Mouse (Mus musculus): ENCODE measurements around the gene Pxylp1.

The Pxylp1 gene

GRCm38 (mm10) chr9:96861092-96861487 is 31.4 kb downstream of the Pxylp1 start:
- no peak for DNase-seq (ENCODE audit: low read depth, low spot score)

DNA sequence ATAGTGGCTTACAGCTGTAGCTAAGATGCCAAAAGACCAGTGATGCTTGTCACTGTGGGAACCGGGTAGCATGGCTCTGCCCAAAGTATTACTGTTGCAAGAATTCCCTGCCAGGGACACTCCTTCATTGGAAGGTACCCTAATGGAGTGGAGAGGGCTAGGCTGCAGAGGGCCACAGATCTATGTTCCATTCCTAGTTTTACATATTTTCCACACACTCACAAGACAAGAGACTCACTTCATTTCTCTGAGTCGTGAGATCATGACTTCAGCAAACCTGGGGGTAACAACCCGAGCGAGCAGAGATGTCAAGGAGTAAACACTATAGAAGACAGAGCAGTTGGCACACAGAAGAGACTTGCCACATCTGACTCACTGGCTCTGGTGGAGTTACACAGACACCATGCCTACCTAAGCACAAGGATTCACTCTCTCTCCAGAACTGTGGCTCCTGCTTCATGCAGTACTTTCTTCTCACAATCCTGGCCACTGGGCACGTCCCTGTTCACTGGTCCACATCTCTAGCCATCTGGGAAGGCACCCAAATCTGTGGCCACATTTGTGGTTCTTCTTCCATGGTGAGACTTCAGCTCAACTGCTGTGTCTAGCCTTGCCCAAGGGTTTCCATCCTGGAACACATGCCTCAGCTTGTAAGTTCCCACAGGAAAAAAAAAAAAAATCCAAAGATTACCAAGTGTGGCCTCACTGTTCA is 31.9 kb downstream of the Pxylp1 start:
- DNase-seq (ENCODE audit: low read depth, low spot score) = no peak

GRCm38 (mm10) chr9:96859027-96859426 is 33.4 kb downstream of the Pxylp1 start:
- DNase-seq (ENCODE audit: low read depth, low spot score) = no peak

DNA sequence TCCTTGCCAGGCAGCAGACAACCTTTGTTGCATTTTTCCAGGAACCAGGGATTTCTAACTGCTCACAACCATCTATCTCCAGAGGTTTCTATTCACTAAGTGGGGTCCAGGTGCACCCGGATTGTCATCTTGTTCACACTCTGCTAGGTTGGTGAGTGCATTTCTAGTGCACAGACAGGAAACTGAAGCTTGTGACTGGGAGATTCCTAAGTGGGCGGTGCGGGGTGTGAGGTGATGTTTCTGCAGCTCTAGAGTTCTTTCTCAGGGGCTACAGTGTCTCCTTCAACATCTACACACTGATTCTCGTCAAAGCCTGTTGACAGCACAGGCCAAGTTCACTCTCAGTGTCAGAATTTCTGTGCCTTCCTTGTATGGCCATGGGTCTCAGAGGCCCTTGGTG is 34.6 kb downstream of the Pxylp1 start:
- no peak for DNase-seq (ENCODE audit: low read depth, low spot score)

DNA sequence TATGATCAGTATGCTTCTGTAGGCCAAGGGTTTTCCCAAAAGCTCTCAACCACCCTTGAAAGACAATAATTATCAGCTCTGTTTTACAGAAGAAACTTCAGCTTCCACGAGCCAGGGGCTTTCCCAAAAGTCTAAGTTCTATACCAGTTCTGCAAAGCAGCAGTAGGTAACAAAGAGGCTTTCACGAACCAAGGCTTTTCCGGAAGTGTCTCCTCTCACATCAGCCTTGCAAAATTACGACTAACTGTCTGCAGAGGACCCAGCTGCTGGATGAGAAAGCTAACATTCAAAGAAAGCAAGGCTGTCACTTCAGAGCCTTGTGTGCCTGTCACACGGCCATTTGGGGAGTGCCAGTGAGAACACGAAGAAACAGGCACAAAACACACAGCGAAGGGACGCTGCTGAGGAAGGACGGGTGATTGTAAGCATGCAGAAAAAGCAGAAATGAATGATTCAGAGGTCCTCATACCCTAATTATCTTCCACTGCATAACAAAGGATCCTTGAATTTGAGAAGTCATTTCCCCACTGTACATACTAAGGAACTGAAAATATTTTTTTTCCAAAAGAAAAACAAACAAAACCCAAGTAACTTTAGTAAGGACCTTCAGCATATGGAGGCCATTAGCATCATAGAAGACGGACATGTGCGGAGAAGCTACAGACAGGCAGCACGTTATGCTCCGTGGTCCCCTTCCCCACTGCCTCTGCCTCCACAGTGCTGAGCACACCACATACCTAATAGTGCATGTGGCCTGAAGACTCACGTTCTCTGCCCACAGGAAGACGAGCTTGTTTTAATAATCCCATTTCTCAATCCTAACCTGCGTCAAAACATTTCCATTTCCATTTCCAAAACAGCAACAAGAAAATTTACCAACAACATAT is 38.9 kb downstream of the Pxylp1 start:
- DNase-seq (ENCODE audit: low read depth, low spot score) = no peak

DNA sequence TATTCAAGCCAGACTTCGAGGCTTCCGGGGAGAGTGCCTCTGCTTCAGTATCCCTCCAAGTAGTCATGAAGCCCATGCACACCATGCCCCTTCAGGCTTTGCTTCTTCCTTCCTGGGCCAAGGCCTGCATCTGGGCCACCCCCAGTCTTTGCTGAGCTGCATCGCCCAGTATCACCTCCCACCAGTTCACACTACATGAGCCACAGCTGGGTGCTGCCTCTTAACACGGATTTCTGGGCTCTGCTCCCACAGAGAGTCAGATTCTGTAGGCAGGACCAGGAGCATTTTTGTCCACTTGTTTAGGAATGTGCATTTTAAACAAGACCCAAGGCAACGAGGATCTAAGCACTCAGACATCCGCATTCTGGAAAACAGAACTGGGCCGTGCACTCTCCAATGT is 40.8 kb downstream of the Pxylp1 start:
- DNase-seq (ENCODE audit: low read depth, low spot score) = no peak

DNA sequence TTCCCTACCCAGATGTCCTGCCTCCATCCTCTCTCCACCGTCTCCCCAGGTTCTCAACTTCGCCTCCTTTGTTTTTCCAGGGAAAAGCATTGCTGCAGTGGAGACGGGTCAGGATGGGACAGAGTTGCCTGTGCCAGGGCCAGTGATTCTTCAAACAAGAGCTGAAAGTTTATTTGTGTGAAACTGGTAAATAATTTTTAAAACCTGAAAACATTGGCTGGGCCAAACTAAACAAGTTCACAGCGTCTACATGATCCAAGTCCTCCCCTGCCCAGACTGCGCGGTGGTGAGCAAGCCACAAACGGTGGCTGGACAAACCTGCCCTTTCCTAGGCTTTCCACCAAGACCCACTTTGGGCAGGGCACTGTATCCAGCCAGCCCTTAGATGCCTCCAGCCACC is 41.4 kb downstream of the Pxylp1 start:
- no peak for DNase-seq (ENCODE audit: low read depth, low spot score)

DNA sequence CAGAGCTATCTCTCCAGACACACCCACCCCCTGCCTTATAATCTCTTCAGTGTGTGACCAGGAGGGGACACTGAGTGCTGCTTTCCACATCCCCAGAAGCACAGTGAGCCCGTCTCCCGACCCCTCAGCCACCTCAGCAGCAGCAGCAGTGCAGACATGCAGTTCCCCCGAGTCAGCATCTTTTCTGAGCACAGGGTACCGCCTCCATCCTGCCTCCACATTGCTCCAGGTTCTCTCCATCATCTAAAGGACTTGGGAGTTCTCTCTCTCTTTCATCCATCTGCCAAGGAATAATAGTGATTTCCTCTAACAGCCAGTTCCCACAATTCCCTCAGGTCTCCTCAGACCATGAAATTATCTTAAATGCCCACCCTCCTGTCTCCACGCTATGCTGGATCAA is 43.5 kb downstream of the Pxylp1 start:
- DNase-seq (ENCODE audit: low read depth, low spot score) = no peak

GRCm38 (mm10) chr9:96846361-96846760 is 46.1 kb downstream of the Pxylp1 start:
- DNase-seq (ENCODE audit: low read depth, low spot score) = no peak

- no peak for DNase-seq (ENCODE audit: low read depth, low spot score)
These were observed 47.7 kb downstream of the Pxylp1 start for GRCm38 (mm10) chr9:96844798-96845209.

- no peak for DNase-seq (ENCODE audit: low read depth, low spot score)
These were observed 53.1 kb downstream of the Pxylp1 start for GRCm38 (mm10) chr9:96839376-96839775.

DNA sequence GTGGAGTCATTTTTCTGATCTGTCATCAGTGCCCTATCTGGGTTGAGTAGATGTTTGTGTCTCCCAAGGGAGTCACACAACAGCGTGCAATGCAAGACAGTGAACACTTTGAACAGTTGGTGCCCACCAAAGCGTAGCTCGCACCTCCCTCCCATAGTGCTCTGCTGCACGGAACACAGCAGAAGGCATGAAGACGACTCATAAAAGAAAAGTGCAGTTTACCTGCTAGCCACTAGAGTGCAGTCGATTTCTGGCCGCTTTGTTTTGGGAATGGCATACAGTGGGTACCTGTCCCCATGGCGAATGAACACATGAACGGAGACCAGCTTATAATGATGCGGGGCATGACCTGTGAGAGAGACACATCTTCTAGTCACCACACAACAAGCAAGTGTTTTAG is 53.6 kb downstream of the Pxylp1 start:
- DNase-seq (ENCODE audit: low read depth, low spot score) = peak; percentile 53

- DNase-seq (ENCODE audit: low read depth, low spot score) = no peak
These were observed 54.6 kb downstream of the Pxylp1 start for GRCm38 (mm10) chr9:96837781-96838420.

GRCm38 (mm10) chr9:96836984-96837383 is 55.5 kb downstream of the Pxylp1 start:
- no peak for DNase-seq (ENCODE audit: low read depth, low spot score)

GRCm38 (mm10) chr9:96835374-96835921 is 57.0 kb downstream of the Pxylp1 start:
- no peak for DNase-seq (ENCODE audit: low read depth, low spot score)

DNA sequence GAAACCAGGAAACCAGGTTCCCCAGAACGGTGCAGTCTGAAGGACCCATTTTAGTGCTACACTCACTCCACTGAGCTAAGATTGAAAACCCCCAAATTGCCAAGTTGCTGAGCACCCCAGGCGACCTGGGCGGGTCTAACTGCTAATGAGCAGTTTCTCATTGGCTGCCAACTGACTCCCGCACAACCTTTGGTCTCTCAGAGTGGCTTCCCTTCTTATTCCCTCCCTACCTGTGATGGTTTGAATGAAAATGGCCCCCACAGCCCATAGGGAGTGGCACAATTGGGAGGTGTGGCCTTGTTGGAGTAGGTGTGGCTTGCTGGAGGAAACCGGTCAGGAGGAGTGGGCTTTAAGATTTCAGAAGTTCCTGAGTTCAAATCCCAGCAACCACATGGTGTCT is 58.9 kb downstream of the Pxylp1 start:
- DNase-seq (ENCODE audit: low read depth, low spot score) = no peak

DNA sequence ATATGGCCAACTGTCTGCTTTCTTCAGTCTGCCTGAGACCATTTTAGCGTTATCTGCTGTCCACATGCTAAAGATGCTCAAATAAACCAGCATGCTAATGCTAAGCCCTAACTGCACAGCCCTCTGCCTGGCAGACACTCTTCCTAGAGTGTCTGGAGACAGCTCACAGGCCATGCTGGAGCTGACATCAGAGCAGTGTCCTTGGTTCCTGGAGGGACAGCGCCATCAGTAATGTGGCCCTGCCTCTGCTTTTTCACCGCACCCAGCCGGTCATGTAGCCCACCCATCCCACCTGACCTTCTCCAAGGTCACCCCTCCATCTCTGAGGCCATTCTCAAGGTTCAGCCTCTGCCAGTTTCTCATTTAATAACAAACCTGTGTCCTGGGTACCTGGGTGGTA is 60.0 kb downstream of the Pxylp1 start:
- DNase-seq (ENCODE audit: low read depth, low spot score) = no peak

DNA sequence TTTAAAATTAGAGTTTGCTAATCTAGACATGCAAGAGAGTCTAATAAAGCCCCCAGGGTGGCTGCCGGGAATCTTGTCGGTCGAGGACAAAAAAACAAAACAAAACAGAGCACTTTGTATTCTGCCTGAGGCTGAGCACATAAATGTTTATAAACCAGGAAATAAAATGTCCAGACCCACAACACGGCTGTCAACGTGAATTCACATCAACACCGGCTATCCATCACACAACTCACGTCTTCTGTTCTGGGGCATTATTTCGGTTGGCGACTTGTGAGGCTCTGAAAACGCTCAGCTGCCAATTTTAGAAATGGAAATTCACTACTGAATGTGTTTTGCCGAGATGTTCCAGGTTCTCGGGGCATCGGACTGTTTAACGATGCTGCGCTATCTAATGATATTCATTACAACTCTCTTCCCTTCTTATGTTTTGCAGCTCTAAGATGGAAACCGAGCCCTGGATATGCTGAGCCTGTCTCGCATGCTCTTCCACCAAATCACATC is 61.6 kb downstream of the Pxylp1 start:
- peak; percentile 31 for DNase-seq (ENCODE audit: low read depth, low spot score)

DNA sequence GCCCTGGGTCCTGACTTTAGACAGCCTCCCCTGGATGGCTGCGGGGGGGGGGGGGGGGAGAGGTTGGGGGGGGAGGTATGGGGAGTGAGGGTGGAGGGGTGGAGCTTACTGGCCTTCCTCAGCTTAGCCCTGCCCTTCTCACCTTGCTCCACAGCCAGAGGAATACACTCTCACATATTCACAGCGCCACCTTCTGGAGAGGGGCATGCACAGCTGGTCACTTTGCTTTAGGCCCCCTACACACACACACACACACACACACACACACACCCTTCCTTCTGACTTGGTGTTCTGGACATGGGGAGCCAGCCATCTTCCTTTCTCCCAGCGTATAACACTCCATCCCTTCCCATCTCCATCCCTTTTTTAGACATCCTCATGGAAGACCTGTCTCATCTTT is 62.8 kb downstream of the Pxylp1 start:
- no peak for DNase-seq (ENCODE audit: low read depth, low spot score)

DNA sequence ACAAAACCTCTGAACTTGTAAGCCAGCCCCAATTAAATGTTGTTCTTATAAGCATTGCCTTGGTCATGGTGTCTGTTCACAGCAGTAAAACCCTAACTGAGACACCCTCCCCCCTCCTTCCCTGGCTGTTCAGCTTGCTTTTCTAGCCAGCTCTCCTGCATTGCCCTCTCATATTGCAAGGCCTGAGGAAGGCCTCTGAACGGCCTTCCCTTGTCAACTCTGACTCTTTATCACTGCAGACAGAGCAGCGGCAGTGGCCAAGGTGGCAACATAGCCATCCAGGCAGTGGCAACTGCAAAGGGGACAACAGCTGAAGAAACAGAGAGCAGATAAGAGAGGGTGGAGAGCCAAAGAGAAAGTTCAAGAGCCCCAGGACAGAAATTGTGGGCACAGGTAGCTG is 64.4 kb downstream of the Pxylp1 start:
- no peak for DNase-seq (ENCODE audit: low read depth, low spot score)

GRCm38 (mm10) chr9:96827002-96827785 is 65.3 kb downstream of the Pxylp1 start:
- no peak for DNase-seq (ENCODE audit: low read depth, low spot score)
